Mouse (Mus musculus) ES-E14 (cell line): ENCODE measurements around the gene Robo1. TPM values are rescaled to one million over a fixed set of nuclear protein-coding genes. Genes with fewer than 3 reads are reported as not detected.

ENCODE experiments used
- DNase-seq: peaks from one replicate; pipeline ENCODE4 v3.0.0-alpha.2; 2013; ENCODE audit warnings: low read depth, low spot score
- H3K27ac ChIP-seq: 2 replicates; pipeline ENCODE4 v1.5.1; 2012; ENCODE audit warnings: low read depth, mild to moderate bottlenecking, low read length, moderate library complexity, mixed read lengths; ENCODE audit not compliant: poor library complexity, insufficient read depth, severe bottlenecking
- H3K36me3 ChIP-seq: 2 replicates; pipeline ENCODE4 v1.6.1; 2012; ENCODE audit warnings: mild to moderate bottlenecking, low read length, moderate library complexity, mixed read lengths; ENCODE audit not compliant: control insufficient read depth, poor library complexity, insufficient read depth, severe bottlenecking
- H3K4me1 ChIP-seq, 2 experiments: fragments of 150-350 bp in 1 of 2; sonication (generic) in 1 of 2; 2 replicates each; pipeline ENCODE4 v1.6.1; 2012; ENCODE audit warnings: low read length in 2 of 2, mild to moderate bottlenecking in 1 of 2, mixed read lengths in 1 of 2; ENCODE audit not compliant: control insufficient read depth in 2 of 2, insufficient read depth in 2 of 2, poor library complexity in 1 of 2
- H3K4me3 ChIP-seq, 2 experiments: fragments of 150-350 bp in 1 of 2; sonication (generic) in 1 of 2; 2 replicates each; pipeline ENCODE4 v1.5.1; 2012; ENCODE audit warnings: low read length in 2 of 2, low read depth in 1 of 2, mild to moderate bottlenecking in 1 of 2, mixed read lengths in 1 of 2; ENCODE audit not compliant: insufficient read depth in 1 of 2, poor library complexity in 1 of 2, severe bottlenecking in 1 of 2
- H3K9ac ChIP-seq: 2 replicates; pipeline ENCODE4 v1.6.1; 2012; ENCODE audit warnings: low read depth, mild to moderate bottlenecking, low read length, mixed read lengths; ENCODE audit not compliant: poor library complexity, insufficient read depth, severe bottlenecking
- H3K9me3 ChIP-seq: fragments of 150-350 bp; sonication (generic); 2 replicates; pipeline ENCODE4 v1.6.1; 2012; ENCODE audit warnings: low read depth, mild to moderate bottlenecking, low read length; ENCODE audit not compliant: control insufficient read depth, insufficient read depth
- CHD2 ChIP-seq: IDR thresholded peaks from 2 replicates; pipeline ENCODE4 v1.6.1; 2014; ENCODE audit warnings: mild to moderate bottlenecking, low read depth, low read length, inconsistent platforms
- HCFC1 ChIP-seq: IDR thresholded peaks from 2 replicates; pipeline ENCODE4 v1.6.1; 2012; ENCODE audit warnings: low read length, inconsistent platforms, borderline replicate concordance; ENCODE audit not compliant: insufficient read depth
- MAFK ChIP-seq: IDR thresholded peaks from 2 replicates; pipeline ENCODE4 v1.6.1; 2014; ENCODE audit warnings: mild to moderate bottlenecking, low read depth, low read length, inconsistent platforms; ENCODE audit not compliant: insufficient read depth
- ZC3H11A ChIP-seq: IDR thresholded peaks from 2 replicates; pipeline ENCODE4 v1.6.1; 2012; ENCODE audit warnings: low read depth, mild to moderate bottlenecking, inconsistent platforms, low read length, borderline replicate concordance
- ZNF384 ChIP-seq: IDR thresholded peaks from 2 replicates; pipeline ENCODE4 v1.6.1; 2012; ENCODE audit warnings: low read depth, low read length, inconsistent platforms
- in situ Hi-C, 2 experiments: fragments of 600-800 bp; cut with MboI; formaldehyde crosslinking; loops; one replicate each; pipeline ENCODE4 v1.15.1; 2025; ENCODE audit warnings: low sequenced_read_pairs in 2 of 2, inconsistent platforms in 1 of 2; ENCODE audit not compliant: unreplicated experiment in 2 of 2
- total RNA-seq: library from RNA; depleted of rRNA; stranded (reverse); fragments of 300-350 nt; gene quantifications from 2 replicates; pipeline ENCODE4 v1.2.3, GENCODE M21; 2012

Gene Robo1
- total RNA-seq, 1 experiment: 20.5 TPM

DNA sequence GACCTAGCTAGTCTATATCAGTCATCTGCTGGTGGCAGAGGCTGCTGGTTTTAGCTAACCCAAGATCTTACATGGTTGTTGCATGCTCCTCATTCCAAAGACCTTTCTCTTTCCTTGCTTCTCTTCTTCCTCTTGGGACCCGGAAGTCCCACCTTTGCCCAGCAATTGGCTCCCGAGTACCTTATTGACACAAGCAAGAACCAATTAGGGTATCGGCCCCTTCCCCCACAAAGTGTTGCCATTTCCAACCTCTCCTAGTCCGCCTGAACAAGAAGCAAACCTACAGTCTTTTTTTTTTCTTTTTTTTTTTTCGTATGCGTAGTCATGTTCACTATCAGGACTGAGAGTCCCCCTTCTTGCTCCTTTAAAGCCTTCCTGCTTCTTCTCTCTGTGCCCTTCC is 478.0 kb downstream of the Robo1 start:
- Histone ChIP-seq H3K9ac (peak overlapping the region; percentile 51; the same call in 1 of the 2 replicates), H3K4me1 (peaks cover 0 to 2% of the 10 kb centered on the region in 2 experiments; a peak in 1 of 4 replicates), H3K36me3 (no peaks in the 10 kb centered on the region), H3K4me3 (peak overlapping the region; percentile 68 to 90), H3K27ac (no peak overlapping the region; the same call in 1 of the 2 replicates), H3K9me3 (no peaks in the 10 kb centered on the region)
- peak; percentile 25 for DNase-seq
- TF ChIP-seq ZNF384: 0 out of 2 replicates have a peak, but pooled peaks have one; percentile 14
- no peak for TF ChIP-seq ZC3H11A
- TF ChIP-seq HCFC1: no peak
- no peak for TF ChIP-seq MAFK
- TF ChIP-seq CHD2: peak; percentile 92
- in situ Hi-C loops: no loop called here

DNA sequence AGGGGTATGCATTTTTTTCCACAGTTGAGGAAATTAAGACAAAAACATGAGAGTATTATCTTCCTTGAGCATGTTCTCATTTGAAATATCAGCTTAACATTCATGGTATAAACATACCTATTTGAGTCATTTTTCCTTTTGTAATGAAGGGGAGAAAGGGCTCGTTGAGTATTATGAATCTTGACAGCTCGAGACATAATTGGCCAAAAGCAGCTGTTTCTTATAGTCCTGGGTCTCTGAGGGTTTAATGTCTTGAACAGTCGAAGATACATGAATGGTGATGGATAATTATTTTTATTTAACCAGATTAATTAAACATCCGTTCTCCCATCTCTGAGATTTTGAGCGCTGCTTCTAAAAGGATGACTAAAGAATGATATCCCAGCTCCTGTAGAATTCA is 478.5 kb downstream of the Robo1 start:
- Histone ChIP-seq H3K9me3 (no peaks in the 10 kb centered on the region), H3K4me3 (peak overlapping the region in 1 of 2 experiments; percentile 90; a peak in 1 of 4 replicates), H3K36me3 (no peaks in the 10 kb centered on the region), H3K4me1 (peaks cover 0 to 2% of the 10 kb centered on the region in 2 experiments; a peak in 1 of 4 replicates), H3K9ac (no peak overlapping the region), H3K27ac (no peak overlapping the region)
- TF ChIP-seq HCFC1: no peak
- TF ChIP-seq MAFK: no peak
- TF ChIP-seq CHD2: no peak
- TF ChIP-seq ZC3H11A: no peak
- no peak for TF ChIP-seq ZNF384
- DNase-seq: no peak
- in situ Hi-C loops: no loop called here

DNA sequence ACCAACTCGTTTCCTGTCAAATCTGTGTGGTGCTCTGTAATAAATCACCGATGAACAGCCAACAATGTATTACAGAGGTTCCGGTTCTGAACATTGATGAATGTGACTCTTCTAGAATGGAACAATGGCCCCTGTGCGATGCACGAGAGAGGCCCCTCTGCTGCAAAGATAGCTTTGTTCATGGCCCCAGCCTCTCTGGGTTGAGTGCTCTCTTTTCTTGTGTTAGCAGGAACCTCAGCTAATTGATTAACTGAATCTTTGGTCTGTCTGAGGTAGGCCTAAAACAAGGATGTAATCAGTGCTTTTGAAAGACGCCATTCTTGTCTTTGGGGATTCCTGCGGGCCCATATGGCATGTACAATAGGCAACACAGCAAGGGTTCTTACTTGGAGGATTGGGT is 479.9 kb downstream of the Robo1 start:
- H3K4me3 ChIP-seq: no peak overlapping the region
- in situ Hi-C loops: no loop called here
- no peak for DNase-seq
- TF ChIP-seq ZC3H11A (no peak), MAFK (no peak), ZNF384 (no peak), CHD2 (no peak), HCFC1 (no peak)
- H3K9ac ChIP-seq: no peak overlapping the region
- peaks cover 0 to 2% of the 10 kb centered on the region in 2 experiments; a peak in 1 of 4 replicates for H3K4me1 ChIP-seq
- no peaks in the 10 kb centered on the region for H3K9me3 ChIP-seq
- H3K27ac ChIP-seq: no peak overlapping the region
- H3K36me3 ChIP-seq: no peaks in the 10 kb centered on the region

DNA sequence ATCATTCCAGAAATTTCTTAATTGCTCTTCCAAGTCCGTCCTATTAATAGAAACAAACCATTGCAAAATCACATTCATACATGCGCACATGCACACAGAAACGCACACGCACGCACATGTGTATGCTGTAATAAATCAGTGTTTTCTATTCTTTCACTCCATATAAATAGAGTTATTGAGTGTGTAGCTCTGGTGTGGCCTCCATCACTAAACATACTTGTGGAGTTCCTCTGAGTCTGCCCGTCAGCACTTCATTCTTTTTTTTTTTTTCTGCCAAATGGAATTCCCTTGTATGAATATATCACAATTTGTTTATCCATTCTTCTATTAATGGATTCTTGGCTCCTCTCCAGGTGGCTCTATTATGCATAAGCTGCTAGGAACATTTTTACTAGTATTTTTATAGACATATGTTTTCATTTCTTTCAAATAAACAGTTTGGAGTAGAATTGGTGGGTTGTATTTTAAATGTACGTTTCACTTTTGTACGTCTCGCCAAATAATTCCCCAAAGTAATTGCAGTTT is 483.1 kb downstream of the Robo1 start:
- TF ChIP-seq HCFC1: no peak
- no peak for TF ChIP-seq ZNF384
- no peak for TF ChIP-seq CHD2
- no peak for TF ChIP-seq MAFK
- TF ChIP-seq ZC3H11A: no peak
- in situ Hi-C loops: no loop called here
- Histone ChIP-seq H3K27ac (no peak overlapping the region), H3K9me3 (no peaks in the 10 kb centered on the region), H3K36me3 (no peaks in the 10 kb centered on the region), H3K9ac (no peak overlapping the region), H3K4me3 (no peak overlapping the region), H3K4me1 (peaks cover 0 to 2% of the 10 kb centered on the region in 2 experiments; a peak in 1 of 4 replicates)
- no peak for DNase-seq
